10 mouse cellular contexts compared by ENCODE assay signal in genomic region chr1:74698791-74699190, GRCm38 (mm10). TPM values are rescaled to one million over a fixed set of nuclear protein-coding genes. Genes with fewer than 3 reads are reported as not detected.
DNase-seq lines count a peak whose midpoint lies in the region; ATAC-seq and TF ChIP-seq lines count a peak whose summit lies in the region.
"Had no signal": no experiment of that assay in that cellular context is flagged by ENCODE, and none has a peak within 500 bp of the region (broad histone marks: within the 10 kb centered on the region; RNA-seq: fewer than 3 reads in every experiment).

No protein-coding gene starts in this region.

- H3K9ac ChIP-seq in intestine, postnatal 0 days (ENCODE audit: low read depth, low read length) = no peak overlapping the region
- H3K9ac ChIP-seq in stomach, postnatal 0 days (ENCODE audit: low read length) = no peak overlapping the region
- no peak overlapping the region for H3K9ac ChIP-seq in hindbrain, embryonic 16.5 days (ENCODE audit: low read depth, low read length)
- H3K9ac ChIP-seq: limb, embryonic 13.5 days; midbrain, embryonic 15.5 days had no signal

- no peak overlapping the region for H3K27ac ChIP-seq in kidney, adult 2 months (ENCODE audit: insufficient read depth, low read depth, low read length)
- peak overlapping the region; percentile 30 for H3K27ac ChIP-seq in intestine, postnatal 0 days (ENCODE audit: low read depth, low read length)
- H3K27ac ChIP-seq in stomach, postnatal 0 days (replicated peaks) = no peak overlapping the region
- no peak overlapping the region for H3K27ac ChIP-seq in hindbrain, embryonic 16.5 days (ENCODE audit: low read depth, low read length)
- H3K27ac ChIP-seq: limb, embryonic 13.5 days; midbrain, embryonic 15.5 days had no signal

- peak; percentile 91 for ATAC-seq in intestine, postnatal 0 days
- ATAC-seq in stomach, postnatal 0 days (ENCODE audit: low FRiP score, low TSS enrichment) = peak; percentile 49; the same call in 1 of the 2 replicates
- ATAC-seq in hindbrain, embryonic 16.5 days = no peak
- ATAC-seq: midbrain, embryonic 15.5 days had no signal

- peaks cover 17% of the 10 kb centered on the region for H3K4me1 ChIP-seq in kidney, adult 2 months (ENCODE audit: control insufficient read depth, insufficient read depth, low read length)
- H3K4me1 ChIP-seq in intestine, postnatal 0 days (replicated peaks; ENCODE audit: control insufficient read depth, insufficient read depth, low read length) = no peaks in the 10 kb centered on the region
- no peaks in the 10 kb centered on the region for H3K4me1 ChIP-seq in stomach, postnatal 0 days (replicated peaks; ENCODE audit: control insufficient read depth, insufficient read depth)
- H3K4me1 ChIP-seq in hindbrain, embryonic 16.5 days (ENCODE audit: control insufficient read depth, insufficient read depth, low read depth, low read length) = no peaks in the 10 kb centered on the region
- H3K4me1 ChIP-seq: limb, embryonic 13.5 days; midbrain, embryonic 15.5 days had no signal

- TF ChIP-seq CTCF in kidney, adult 2 months (conservative IDR thresholded peaks at IDR 0.05; ENCODE audit: insufficient read depth, insufficient read length, low read depth, low read length) = no peak
- TF ChIP-seq CTCF in intestine, postnatal 0 days (IDR thresholded peaks at IDR 0.05; ENCODE audit: low read depth) = no peak
- no peak for TF ChIP-seq CTCF in stomach, postnatal 0 days (IDR thresholded peaks at IDR 0.05; ENCODE audit: low read depth)

- TF ChIP-seq POLR2A in kidney, adult 2 months (IDR thresholded peaks at IDR 0.05; ENCODE audit: low read depth, low read length) = no peak

- no peaks in the 10 kb centered on the region for H3K9me3 ChIP-seq in intestine, postnatal 0 days (ENCODE audit: control insufficient read depth)
- no peaks in the 10 kb centered on the region for H3K9me3 ChIP-seq in stomach, postnatal 0 days (ENCODE audit: control insufficient read depth, low read length)
- H3K9me3 ChIP-seq in hindbrain, embryonic 16.5 days (ENCODE audit: control insufficient read depth, low read length) = no peaks in the 10 kb centered on the region
- H3K9me3 ChIP-seq: limb, embryonic 13.5 days; midbrain, embryonic 15.5 days had no signal

- peak; percentile 65 for DNase-seq in kidney, adult 2 months
- DNase-seq in kidney, postnatal 4 days = no peak
- DNase-seq in heart, adult 8-10 months (ENCODE audit: low spot score) = peak; percentile 57
- DNase-seq in stomach, postnatal 0 days (ENCODE audit: low spot score) = no peak
- no peak for DNase-seq in B cell, adult 2 months
- DNase-seq in left cerebral cortex, postnatal 4 days = no peak

- 58% methylated on average over 1 of the region's 1 CpGs for WGBS in kidney, adult 2 months
- WGBS in intestine, postnatal 0 days = 40% methylated on average over 1 of the region's 1 CpGs
- 67% methylated on average over 1 of the region's 1 CpGs for WGBS in stomach, postnatal 0 days
- 89% methylated on average over 1 of the region's 1 CpGs for WGBS in hindbrain, embryonic 16.5 days

- no peaks in the 10 kb centered on the region; the same call in 1 of the 2 replicates for H3K36me3 ChIP-seq in kidney, adult 2 months (ENCODE audit: control insufficient read depth, insufficient read depth, low read length)
- peaks cover 33% of the 10 kb centered on the region for H3K36me3 ChIP-seq in intestine, postnatal 0 days (ENCODE audit: control insufficient read depth, insufficient read depth)
- peaks cover 16% of the 10 kb centered on the region for H3K36me3 ChIP-seq in stomach, postnatal 0 days (ENCODE audit: control insufficient read depth, insufficient read depth, low read length)
- H3K36me3 ChIP-seq in hindbrain, embryonic 16.5 days (ENCODE audit: control insufficient read depth, insufficient read depth, low read length) = peaks cover 38% of the 10 kb centered on the region

- H3K4me2 ChIP-seq in intestine, postnatal 0 days (replicated peaks; ENCODE audit: low read depth) = no peak overlapping the region
- H3K4me2 ChIP-seq in stomach, postnatal 0 days (replicated peaks; ENCODE audit: low read depth) = no peak overlapping the region
- no peak overlapping the region for H3K4me2 ChIP-seq in hindbrain, embryonic 16.5 days (ENCODE audit: low read length)
- H3K4me2 ChIP-seq: limb, embryonic 13.5 days; midbrain, embryonic 15.5 days had no signal

- H3K4me3 ChIP-seq in kidney, adult 2 months (ENCODE audit: insufficient read depth, low read depth, low read length) = no peak overlapping the region
- no peak overlapping the region for H3K4me3 ChIP-seq in intestine, postnatal 0 days (ENCODE audit: low read depth, low read length)
- H3K4me3 ChIP-seq in stomach, postnatal 0 days (ENCODE audit: low read depth, low read length) = no peak overlapping the region
- H3K4me3 ChIP-seq in hindbrain, embryonic 16.5 days (ENCODE audit: low read length) = no peak overlapping the region
- H3K4me3 ChIP-seq: limb, embryonic 13.5 days; midbrain, embryonic 15.5 days had no signal

- no peaks in the 10 kb centered on the region for H3K27me3 ChIP-seq in kidney, adult 2 months (replicated peaks; ENCODE audit: control insufficient read depth, insufficient read depth, low read length)
- H3K27me3 ChIP-seq in intestine, postnatal 0 days (replicated peaks; ENCODE audit: control insufficient read depth, insufficient read depth, low read length) = no peaks in the 10 kb centered on the region
- no peaks in the 10 kb centered on the region for H3K27me3 ChIP-seq in stomach, postnatal 0 days (ENCODE audit: control insufficient read depth, insufficient read depth, low read length)
- H3K27me3 ChIP-seq in hindbrain, embryonic 16.5 days (replicated peaks; ENCODE audit: control insufficient read depth, insufficient read depth, low read length) = no peaks in the 10 kb centered on the region
- H3K27me3 ChIP-seq: limb, embryonic 13.5 days; midbrain, embryonic 15.5 days had no signal

- intact Hi-C loops in left cerebral cortex, postnatal 4 days (cut with DNase I) = no loop called here

- no peak for TF ChIP-seq EP300 in stomach, postnatal 0 days (optimal IDR thresholded peaks at IDR 0.05)

RNA-seq across cellular contexts. Expression of gene Cyp27a1, which starts 14.6 kb away (rescaled TPM):
- polyA plus RNA-seq in kidney, adult 2 months (2012; rRNA removed) = 31.7 and 34.6 TPM in 2 replicates
- 10 to 100 TPM; 11.3 to 20.8 (median 16.6) TPM for total RNA-seq in heart, adult 8-10 months (2022)
- 4.6 and 6.3 TPM in 2 replicates for polyA plus RNA-seq in intestine, postnatal 0 days (2015; fragmentation: Nextera tagmentation; extraction: Ambion mirVana)
- polyA plus RNA-seq in stomach, postnatal 0 days (2015; fragmentation: Nextera tagmentation; extraction: Ambion mirVana) = 8.8 and 11.3 TPM in 2 replicates
- total RNA-seq in left cerebral cortex, postnatal 4 days (2021) = under 1 TPM; 0.70 TPM
- polyA plus RNA-seq in hindbrain, embryonic 16.5 days (2015; fragmentation: Nextera tagmentation; extraction: Ambion mirVana) = 2.4 and 3.5 TPM in 2 replicates

RNA-seq across cellular contexts. Expression of gene Ttll4, which starts 37.2 kb away (rescaled TPM):
- polyA plus RNA-seq in kidney, adult 2 months (2012; rRNA removed) = 11.2 and 15.2 TPM in 2 replicates
- total RNA-seq in heart, adult 8-10 months (2022) = 10 to 100 TPM in 1 of 4 experiments, 1 to 10 TPM in 3; 8.1 to 10.5 (median 9.3) TPM
- 2.1 TPM in 2 replicates for polyA plus RNA-seq in intestine, postnatal 0 days (2015; fragmentation: Nextera tagmentation; extraction: Ambion mirVana)
- polyA plus RNA-seq in stomach, postnatal 0 days (2015; fragmentation: Nextera tagmentation; extraction: Ambion mirVana) = 1.8 and 2.5 TPM in 2 replicates
- total RNA-seq in left cerebral cortex, postnatal 4 days (2021) = 10 to 100 TPM; 37.3 to 42.6 TPM
- 5.3 and 8.8 TPM in 2 replicates for polyA plus RNA-seq in hindbrain, embryonic 16.5 days (2015; fragmentation: Nextera tagmentation; extraction: Ambion mirVana)

RNA-seq across cellular contexts. Expression of gene Prkag3, which starts 50.2 kb away (rescaled TPM):
- polyA plus RNA-seq in kidney, adult 2 months (2012; rRNA removed) = 2.9 TPM in 2 replicates
- 1 to 10 TPM; 1.6 to 4.1 (median 2.2) TPM for total RNA-seq in heart, adult 8-10 months (2022)
- polyA plus RNA-seq in intestine, postnatal 0 days (2015; fragmentation: Nextera tagmentation; extraction: Ambion mirVana) = 0.08 and 0.09 TPM in 2 replicates
- polyA plus RNA-seq in stomach, postnatal 0 days (2015; fragmentation: Nextera tagmentation; extraction: Ambion mirVana) = 0.25 and 0.29 TPM in 2 replicates
- total RNA-seq in left cerebral cortex, postnatal 4 days (2021) = not detected
- polyA plus RNA-seq in hindbrain, embryonic 16.5 days (2015; fragmentation: Nextera tagmentation; extraction: Ambion mirVana) = 0.13 and 0.36 TPM in 2 replicates
- polyA plus RNA-seq: midbrain, embryonic 15.5 days had no signal

Comparison
In these comparisons a context has a peak if more than half of its experiments do, and no peak if none do; other contexts are left out.
1. DNase-seq: peak in kidney, adult 2 months (single experiment) and heart, adult 8-10 months (single experiment); none in kidney, postnatal 4 days (0 of 2), stomach, postnatal 0 days (single experiment), B cell, adult 2 months (0 of 2) and left cerebral cortex, postnatal 4 days (single experiment).